Mouse (Mus musculus): ENCODE results near the gene Mau2. TPM values are rescaled to one million over a fixed set of nuclear protein-coding genes. Genes with fewer than 3 reads are reported as not detected.

Mau2 gene
- polyA plus RNA-seq (2014; fragmentation: Illumina TruSeq; extraction: RNeasy Lipid Tissue Mini Kit (QIAGEN cat#74804)), result 8.2 TPM

GRCm38 (mm10) chr8:70042583-70043455 lies at the start of gene Mau2, which contains the start of gene Sugp1:
Gene Mau2 (minus strand): TSS chr8:70042734.
Gene Sugp1 (plus strand): TSS chr8:70042813.

GRCm38 (mm10) chr8:70083285-70083684 lies 40.8 kb upstream of the Mau2 start, which contains the start of gene Hapln4:
Gene Hapln4 (plus strand): TSS chr8:70083457.

GRCm38 (mm10) chr8:70072441-70073069 lies 30.0 kb upstream of the Mau2 start, which contains the start of gene Tm6sf2:
Gene Tm6sf2 (plus strand): TSS chr8:70072924.

GRCm38 (mm10) chr8:69995776-69996588 lies 46.6 kb downstream of the Mau2 start, which contains the start of gene Gatad2a:
Gene Gatad2a (minus strand): TSS chr8:69996384.

Other genes starting within 250 kb of the Mau2 start
- gene Gmip, start 234.1 kb downstream of the Mau2 start, polyA plus RNA-seq (2014; fragmentation: Illumina TruSeq; extraction: RNeasy Lipid Tissue Mini Kit (QIAGEN cat#74804)), result 1.9 TPM
- 2.7 TPM for gene Lpar2, start 220.3 kb downstream of the Mau2 start, polyA plus RNA-seq (2014; fragmentation: Illumina TruSeq; extraction: RNeasy Lipid Tissue Mini Kit (QIAGEN cat#74804))
- 0.91 TPM for gene Pbx4, start 210.2 kb downstream of the Mau2 start, polyA plus RNA-seq (2014; fragmentation: Illumina TruSeq; extraction: RNeasy Lipid Tissue Mini Kit (QIAGEN cat#74804))
- not detected for gene Cilp2, start 155.0 kb downstream of the Mau2 start, polyA plus RNA-seq (2014; fragmentation: Illumina TruSeq; extraction: RNeasy Lipid Tissue Mini Kit (QIAGEN cat#74804))
- not detected for gene Tssk6, start 140.6 kb downstream of the Mau2 start, polyA plus RNA-seq (2014; fragmentation: Illumina TruSeq; extraction: RNeasy Lipid Tissue Mini Kit (QIAGEN cat#74804))
- gene Ndufa13, start 140.2 kb downstream of the Mau2 start, polyA plus RNA-seq (2014; fragmentation: Illumina TruSeq; extraction: RNeasy Lipid Tissue Mini Kit (QIAGEN cat#74804)), result not detected
- gene Yjefn3, start 140.0 kb downstream of the Mau2 start, polyA plus RNA-seq (2014; fragmentation: Illumina TruSeq; extraction: RNeasy Lipid Tissue Mini Kit (QIAGEN cat#74804)), result not detected
- 8.7 TPM for gene Gatad2a, start 46.4 kb downstream of the Mau2 start, polyA plus RNA-seq (2014; fragmentation: Illumina TruSeq; extraction: RNeasy Lipid Tissue Mini Kit (QIAGEN cat#74804))
- 5.0 TPM for gene Sugp1, start 79 bp upstream of the Mau2 start, polyA plus RNA-seq (2014; fragmentation: Illumina TruSeq; extraction: RNeasy Lipid Tissue Mini Kit (QIAGEN cat#74804))
- gene Tm6sf2, start 30.2 kb upstream of the Mau2 start, polyA plus RNA-seq (2014; fragmentation: Illumina TruSeq; extraction: RNeasy Lipid Tissue Mini Kit (QIAGEN cat#74804)), result not detected
- gene Hapln4, start 40.7 kb upstream of the Mau2 start, polyA plus RNA-seq (2014; fragmentation: Illumina TruSeq; extraction: RNeasy Lipid Tissue Mini Kit (QIAGEN cat#74804)), result not detected
- gene Ncan, start 78.1 kb upstream of the Mau2 start, polyA plus RNA-seq (2014; fragmentation: Illumina TruSeq; extraction: RNeasy Lipid Tissue Mini Kit (QIAGEN cat#74804)), result not detected
- gene Nr2c2ap, start 88.6 kb upstream of the Mau2 start, polyA plus RNA-seq (2014; fragmentation: Illumina TruSeq; extraction: RNeasy Lipid Tissue Mini Kit (QIAGEN cat#74804)), result 1.3 TPM
- 0.68 TPM for gene Rfxank, start 96.4 kb upstream of the Mau2 start, polyA plus RNA-seq (2014; fragmentation: Illumina TruSeq; extraction: RNeasy Lipid Tissue Mini Kit (QIAGEN cat#74804))
- 12.3 TPM for gene Borcs8, start 96.8 kb upstream of the Mau2 start, polyA plus RNA-seq (2014; fragmentation: Illumina TruSeq; extraction: RNeasy Lipid Tissue Mini Kit (QIAGEN cat#74804))
- gene Mef2b, start 97.0 kb upstream of the Mau2 start, polyA plus RNA-seq (2014; fragmentation: Illumina TruSeq; extraction: RNeasy Lipid Tissue Mini Kit (QIAGEN cat#74804)), result not detected
- 5.1 TPM for gene Tmem161a, start 129.6 kb upstream of the Mau2 start, polyA plus RNA-seq (2014; fragmentation: Illumina TruSeq; extraction: RNeasy Lipid Tissue Mini Kit (QIAGEN cat#74804))
- 1.5 TPM for gene Slc25a42, start 169.6 kb upstream of the Mau2 start, polyA plus RNA-seq (2014; fragmentation: Illumina TruSeq; extraction: RNeasy Lipid Tissue Mini Kit (QIAGEN cat#74804))
- gene Sugp2, start 191.5 kb upstream of the Mau2 start, polyA plus RNA-seq (2014; fragmentation: Illumina TruSeq; extraction: RNeasy Lipid Tissue Mini Kit (QIAGEN cat#74804)), result 2.8 TPM
- gene Armc6, start 191.7 kb upstream of the Mau2 start, polyA plus RNA-seq (2014; fragmentation: Illumina TruSeq; extraction: RNeasy Lipid Tissue Mini Kit (QIAGEN cat#74804)), result 0.48 TPM
- 0.20 TPM for gene Homer3, start 240.1 kb upstream of the Mau2 start, polyA plus RNA-seq (2014; fragmentation: Illumina TruSeq; extraction: RNeasy Lipid Tissue Mini Kit (QIAGEN cat#74804))

Data from ovary, adult 10 weeks (tissue).